Mouse (Mus musculus) heart, adult 18-20 months (tissue): ENCODE data around the gene Tgm2. TPM values are rescaled to one million over a fixed set of nuclear protein-coding genes. Genes with fewer than 3 reads are reported as not detected.

Source experiments
- DNase-seq, 2 experiments: peaks; one replicate each; pipeline ENCODE4 v3.0.0; 2021 to 2022; ENCODE audit warnings: mixed read lengths in 1 of 2
- total RNA-seq, 2 experiments: library from RNA; stranded (reverse); gene quantifications; 2 replicates each; pipeline ENCODE4 v1.2.3; 2021

Tgm2 gene
- total RNA-seq, 2 experiments from 2014 or later, result 247 to 266 TPM

DNA sequence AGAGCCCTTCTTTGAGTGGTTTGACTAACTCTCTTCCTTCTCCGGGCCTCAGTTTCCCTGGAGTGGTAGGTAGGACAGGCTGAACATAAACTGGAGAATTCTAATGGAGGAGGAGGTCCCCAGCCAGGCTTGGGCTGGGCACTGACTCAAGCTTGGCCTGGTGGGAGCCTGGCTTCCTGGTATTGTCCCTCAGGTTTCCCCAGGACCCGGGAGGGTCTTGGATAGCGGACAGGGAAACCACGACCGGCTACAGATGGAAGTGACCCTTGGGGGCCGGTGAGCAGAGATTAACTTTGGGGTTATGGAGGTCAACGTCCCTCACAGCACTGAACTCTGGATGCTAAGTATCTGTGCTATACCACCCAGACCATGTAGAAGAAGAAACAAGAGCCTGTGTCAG, 5.0 kb downstream of the Tgm2 start:
- DNase-seq, result peak; percentile 54 to 71

DNA sequence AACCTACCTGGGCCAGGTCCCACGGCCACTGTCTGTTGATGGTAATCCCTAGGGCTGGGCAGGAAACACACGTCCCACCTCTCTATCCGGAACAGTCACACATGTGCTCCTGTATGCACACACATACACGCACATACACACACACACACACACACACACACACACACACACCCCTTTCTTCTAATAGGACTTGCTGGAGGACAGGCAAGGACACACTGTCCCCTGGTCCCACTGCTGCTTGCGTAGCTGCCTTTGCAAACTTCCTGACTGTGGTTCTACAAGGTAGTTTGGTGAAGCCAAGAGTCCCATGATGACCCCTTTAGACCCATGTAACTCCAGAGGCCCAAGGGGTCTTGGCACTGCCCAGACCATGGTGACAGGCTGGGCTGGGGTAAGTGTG, 5.6 kb downstream of the Tgm2 start:
- DNase-seq, result peak in 1 of 2 experiments; percentile 52

DNA sequence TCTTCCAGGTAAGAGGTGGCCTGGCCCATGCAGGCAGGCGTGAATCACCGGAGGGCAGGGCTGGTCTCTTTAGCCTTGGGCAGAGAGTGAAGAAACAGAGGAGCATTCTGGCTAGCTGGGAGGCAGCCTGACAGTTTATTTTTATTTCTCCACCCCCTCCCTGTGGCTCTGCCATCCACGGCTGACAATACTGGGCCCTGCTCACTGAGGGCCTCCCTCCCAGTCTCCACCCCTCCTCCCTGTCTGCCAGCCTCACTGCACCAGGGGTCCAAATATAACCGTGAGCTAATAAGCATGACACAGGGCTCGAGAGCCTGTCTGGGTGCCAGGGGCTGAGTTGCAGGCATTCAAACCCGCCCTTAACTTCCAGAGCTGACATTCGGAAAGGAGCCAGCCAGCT, 6.6 kb downstream of the Tgm2 start:
- peak; percentile 86 to 93 for DNase-seq

DNA sequence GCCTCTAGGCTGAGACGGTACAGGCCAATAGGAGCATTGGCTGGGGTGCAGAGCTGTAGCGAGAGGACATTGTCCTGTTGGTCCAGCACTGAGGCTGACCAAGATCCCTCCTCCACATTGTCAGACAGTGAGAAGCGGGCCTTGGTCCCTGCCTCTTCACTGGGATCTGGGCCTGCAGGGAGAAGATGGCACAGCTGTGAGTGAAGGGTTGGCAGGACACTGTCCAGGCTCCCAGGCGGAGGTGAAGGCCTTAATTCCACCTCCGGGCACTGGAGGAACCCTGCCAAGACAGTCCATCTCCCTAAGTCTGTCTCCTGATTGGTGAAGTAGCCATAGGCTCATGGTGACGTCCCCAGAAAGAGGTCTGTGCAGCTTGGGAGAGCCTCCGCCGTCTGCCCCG, 7.5 kb downstream of the Tgm2 start:
- no peak for DNase-seq

DNA sequence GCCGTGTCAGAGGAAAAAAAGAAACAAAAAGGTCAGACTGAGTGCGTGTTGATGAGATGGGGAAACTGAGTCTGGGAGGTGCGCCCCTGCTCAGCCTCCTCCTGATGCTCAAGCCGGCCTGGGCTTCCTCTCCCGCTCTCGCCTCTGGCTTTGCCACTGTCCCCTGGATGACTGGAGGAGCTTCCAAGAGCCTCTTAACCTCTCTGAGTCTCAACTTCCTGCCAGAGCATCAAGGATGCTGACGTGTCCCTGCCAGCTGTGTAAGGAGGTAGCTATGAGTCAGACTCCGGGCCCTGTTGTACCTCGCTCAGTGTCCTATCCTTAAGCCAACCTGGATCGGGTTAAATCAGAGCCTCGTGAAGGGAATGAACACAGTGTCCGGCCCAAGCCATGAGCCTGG, 8.5 kb downstream of the Tgm2 start:
- DNase-seq, result no peak

DNA sequence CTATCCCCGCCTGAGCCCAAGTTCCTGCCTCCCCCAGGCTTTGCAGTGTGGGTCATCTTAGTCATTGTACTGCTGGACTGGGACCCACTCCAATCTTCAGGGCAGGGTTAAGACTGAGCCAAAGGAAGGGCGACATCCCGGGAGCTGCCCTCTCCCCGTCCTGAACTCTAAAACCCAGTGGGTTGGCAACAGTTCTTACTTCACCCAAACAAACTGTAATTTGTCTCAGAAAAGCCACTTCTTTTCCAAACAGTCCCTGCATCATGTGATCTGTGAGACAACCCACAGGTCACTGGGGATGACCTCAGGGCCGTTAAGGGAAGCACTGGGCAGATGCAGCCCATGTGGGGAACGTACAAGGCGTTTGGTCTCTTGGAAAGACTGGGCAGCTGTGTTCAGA, 10.0 kb downstream of the Tgm2 start:
- peak; percentile 63 to 79 for DNase-seq

DNA sequence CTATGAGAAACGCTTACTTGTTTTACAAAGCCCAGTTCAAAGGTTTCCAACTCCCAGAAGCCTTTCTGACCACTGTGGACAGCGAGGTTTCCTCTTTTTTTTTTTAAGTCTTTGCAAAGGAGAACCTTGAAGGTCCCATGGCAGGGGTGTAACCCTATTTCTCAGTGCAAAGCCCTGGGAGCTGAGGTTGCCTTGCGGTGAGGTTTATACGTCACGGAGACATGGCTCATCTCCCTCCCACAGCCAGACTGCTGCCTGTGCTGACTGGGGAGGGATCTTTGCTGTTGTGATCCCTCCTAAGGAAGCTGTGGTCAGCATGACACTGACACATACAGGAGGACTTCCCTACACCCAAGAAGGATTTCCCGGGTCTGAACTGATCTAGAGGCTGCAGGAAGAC, 13.2 kb downstream of the Tgm2 start:
- DNase-seq, result peak in 1 of 2 experiments; percentile 60

DNA sequence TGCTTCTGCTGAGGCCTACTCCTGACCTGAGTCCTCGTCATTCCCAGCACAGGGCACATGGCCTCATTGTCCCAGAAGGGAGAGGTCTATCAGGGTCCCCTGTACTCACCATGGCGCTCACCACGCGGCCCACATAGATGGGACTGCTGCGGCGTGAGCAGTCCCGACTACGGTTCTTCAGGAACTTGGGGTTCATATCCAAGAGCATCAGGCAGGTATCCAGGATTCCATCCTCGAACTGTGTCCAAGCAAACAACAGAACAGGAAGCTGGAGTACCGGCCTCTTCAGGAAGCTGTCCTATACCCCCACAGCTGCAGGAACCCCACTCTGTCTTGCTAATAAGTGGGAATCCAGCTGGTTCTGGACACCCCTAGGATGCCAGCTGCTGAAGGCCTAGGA, 13.9 kb downstream of the Tgm2 start:
- no peak for DNase-seq

DNA sequence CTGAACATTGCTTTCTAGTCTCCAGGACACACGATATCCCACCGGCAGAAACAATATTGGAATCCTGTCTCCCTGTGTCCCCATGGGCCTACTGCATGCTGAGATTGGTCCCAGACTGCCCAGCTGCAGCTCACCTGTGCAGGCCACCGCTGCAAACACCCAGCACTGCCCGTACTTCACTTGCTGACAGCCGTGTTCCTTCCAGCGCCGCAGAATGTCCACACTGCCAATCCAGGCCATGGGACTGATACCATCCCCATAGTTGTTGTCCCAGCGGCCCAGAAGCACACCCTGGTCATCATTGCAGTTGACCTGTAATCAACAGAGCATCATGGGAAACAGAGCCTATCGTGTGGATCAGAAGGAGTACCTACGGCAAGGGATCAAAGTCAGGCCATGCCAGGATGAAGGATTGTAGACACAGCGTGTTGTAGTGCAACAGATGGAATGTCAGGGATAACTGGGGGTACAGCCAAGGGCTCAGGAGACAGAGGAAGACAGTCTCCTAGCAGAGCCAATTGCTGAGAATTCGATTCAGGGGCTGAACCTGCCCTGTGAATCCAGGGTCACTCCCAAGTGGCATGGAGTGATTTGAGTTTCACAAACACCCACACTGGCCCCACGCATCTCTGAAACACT, 14.9 kb downstream of the Tgm2 start:
- DNase-seq, result no peak

DNA sequence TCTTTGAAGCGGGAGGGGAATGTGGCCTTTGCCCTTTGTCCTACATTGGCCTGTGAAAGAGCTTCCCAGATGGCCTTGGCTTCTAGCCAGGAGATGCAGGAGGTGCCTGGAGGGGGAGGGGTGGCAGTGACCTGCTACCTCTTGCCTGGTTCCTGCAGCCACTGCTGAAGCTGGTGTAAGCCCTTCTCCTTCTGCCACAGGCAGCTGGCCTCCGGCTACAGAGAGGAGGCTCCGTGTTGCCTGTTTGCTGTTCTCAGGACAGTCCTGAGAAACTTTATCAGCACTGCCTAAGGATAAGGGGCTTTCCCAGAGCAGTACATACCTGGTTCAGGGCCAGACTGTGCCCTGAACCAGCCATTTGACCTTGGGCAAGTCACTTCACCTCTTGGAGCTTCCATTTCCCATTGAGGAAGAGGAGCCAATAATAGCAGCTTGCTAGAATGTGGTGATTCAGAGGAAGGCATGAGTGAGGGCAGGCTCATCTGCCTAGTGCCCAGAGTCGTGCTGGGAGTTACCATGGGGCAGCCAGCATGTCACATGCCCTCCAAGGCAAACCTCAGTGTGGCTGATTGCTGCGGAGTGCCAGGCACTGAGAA, 15.7 kb downstream of the Tgm2 start:
- peak; percentile 83 to 89 for DNase-seq

DNA sequence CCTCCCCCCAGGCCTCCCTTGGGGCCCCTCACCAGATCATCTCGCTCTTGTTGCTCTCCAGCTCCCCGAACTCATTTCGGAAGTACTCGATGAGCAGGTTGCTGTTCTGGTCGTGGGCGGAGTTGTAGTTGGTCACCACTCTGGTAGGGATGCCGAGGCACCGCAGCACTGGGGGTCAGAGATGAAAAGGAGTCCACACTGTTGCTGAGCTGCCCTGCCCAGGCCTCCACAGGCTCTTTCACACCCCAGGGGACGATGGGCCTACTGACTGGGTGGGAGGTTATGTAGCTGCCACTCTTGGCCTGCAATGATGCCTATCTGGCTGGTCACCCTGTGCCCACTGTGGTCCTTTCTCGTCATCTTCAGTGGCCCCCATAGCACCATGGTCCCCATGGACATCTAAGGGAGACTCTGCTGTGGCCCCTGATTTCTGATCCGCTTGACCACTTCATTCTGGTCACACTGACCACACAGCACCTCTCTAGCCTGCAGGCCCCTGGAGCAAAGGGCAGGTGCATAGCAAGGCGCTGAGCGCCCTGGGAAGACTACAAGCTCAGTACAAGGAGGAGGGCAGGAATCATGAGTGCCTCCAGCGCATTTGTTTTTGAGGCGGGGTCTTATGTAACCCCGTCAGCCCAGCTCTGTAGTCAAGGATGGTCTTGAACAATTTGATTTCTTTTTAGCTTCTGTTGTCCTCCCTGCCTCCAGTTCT, 16.8 kb downstream of the Tgm2 start:
- no peak for DNase-seq

DNA sequence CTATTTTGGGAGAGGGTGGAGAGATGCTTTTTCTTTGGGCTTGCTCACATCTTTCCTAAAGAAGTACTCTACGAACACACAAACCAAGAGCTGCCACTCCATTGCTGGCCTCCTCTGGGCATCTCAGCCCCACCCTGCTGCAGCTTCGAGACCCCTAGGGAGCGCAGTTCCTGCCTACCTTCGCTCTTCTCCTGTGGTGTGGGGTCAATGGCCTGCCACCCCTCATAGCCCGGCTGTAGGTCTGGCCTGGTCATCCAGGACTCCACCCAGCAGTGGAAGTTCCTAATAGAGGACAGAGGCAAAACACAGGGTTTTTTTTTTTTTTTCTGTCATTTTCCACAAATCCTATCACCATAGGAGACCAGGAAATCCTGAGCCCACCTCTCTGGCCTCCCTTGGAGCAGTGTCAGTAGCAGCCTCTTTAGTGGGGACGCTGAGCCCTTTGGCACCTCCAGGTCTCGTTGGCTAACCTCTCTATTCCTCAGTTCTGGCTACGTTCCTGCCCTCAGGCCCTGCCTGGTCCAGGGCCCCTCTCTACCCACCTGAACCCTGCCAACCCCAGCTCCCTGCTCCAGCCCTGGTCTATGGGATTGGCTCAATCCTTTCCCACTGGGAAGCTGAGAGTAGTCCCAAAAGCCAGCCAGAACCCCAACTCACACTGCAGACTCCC, 17.6 kb downstream of the Tgm2 start:
- DNase-seq, result peak in 1 of 2 experiments; percentile 33

DNA sequence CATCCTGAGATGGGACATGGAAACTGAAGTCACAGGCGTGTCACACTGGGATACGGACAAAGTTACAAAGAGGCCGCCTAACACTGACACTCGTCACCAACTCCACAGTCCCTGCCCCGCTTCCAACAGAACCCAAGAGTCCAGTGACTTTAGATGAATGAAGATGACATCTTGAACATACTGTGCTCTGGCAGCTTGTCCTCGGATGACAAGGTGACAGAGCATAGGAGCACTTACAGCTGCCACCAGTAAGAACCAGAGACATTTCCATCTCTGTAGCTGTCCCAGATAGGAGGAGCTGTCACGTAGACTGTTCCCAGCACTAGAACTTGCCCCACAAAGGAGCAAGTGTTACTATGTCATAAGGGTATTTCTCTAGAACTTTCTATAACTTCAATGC, 18.4 kb downstream of the Tgm2 start:
- DNase-seq, result peak in 1 of 2 experiments; percentile 72

DNA sequence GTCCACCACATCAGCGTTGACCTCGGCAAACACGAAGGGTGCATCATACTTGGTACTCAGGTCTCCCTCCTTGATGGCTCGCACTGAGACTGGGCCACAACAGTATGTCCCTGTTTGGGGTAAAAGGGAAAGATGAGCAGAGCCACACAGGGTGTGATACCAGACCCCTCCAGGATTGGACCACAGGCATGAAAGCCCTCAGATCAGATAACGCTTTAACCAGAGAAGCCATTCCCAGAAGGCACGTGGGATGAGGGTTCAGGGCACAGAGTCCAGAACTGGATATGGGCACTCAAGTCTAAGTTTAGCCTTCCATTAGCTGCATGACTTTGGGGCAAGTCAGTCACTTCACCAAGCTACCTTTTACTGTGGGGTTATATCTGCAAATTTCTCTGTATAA, 19.0 kb downstream of the Tgm2 start:
- peak in 1 of 2 experiments; percentile 28 for DNase-seq

DNA sequence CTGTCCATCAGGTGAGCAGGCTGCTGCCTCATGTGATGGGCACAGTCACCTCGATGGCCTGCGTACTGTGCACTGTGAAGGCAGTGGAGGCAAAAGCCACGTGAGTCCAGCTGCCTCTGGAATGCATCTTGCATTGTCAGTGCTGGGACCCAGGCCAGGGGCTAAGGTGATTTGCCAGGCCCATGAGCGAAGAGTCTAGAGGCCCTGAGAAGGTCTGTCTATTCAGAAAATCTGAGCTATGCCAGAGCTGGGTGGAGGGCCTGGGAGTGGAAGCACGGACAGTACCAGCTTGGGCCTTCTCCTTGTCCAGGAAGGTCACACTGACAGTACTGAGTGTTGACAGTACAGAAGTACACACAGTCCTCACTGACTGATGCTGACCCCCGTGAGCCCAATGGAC, 23.4 kb downstream of the Tgm2 start:
- DNase-seq, result peak; percentile 89 to 90

DNA sequence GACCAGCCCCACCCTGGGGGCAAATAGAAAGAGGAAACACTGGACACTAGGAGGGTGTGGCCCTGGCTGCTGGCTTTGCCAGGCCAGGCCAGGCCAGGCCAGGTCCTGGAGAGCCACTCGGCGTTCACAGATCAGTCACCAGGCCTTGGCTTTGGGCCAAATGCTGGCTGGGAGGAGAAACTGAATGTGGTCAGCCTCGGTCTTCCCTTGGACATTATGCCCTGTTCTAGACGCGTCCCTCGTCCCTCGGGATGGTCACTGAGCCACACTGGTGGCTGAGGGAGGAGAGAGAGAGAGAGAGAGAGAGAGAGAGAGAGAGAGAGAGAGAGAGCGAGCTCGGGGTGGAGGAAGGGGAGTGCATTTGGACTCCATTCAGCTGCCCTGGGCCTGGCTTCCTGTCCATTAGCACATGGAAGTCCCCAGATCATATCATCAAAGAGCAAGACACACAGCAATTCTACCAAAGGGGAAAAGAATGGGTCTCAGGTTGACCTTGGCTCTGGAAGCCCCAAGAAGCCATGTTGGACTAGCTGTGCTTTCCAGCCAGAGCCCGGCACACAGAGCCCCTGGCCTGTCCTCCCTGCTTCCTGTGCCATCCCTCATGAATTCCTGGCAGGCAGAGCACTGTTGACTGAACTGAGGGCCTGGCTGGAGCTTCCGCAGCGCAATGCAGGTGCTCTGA, 24.4 kb downstream of the Tgm2 start:
- peak; percentile 90 to 91 for DNase-seq

DNA sequence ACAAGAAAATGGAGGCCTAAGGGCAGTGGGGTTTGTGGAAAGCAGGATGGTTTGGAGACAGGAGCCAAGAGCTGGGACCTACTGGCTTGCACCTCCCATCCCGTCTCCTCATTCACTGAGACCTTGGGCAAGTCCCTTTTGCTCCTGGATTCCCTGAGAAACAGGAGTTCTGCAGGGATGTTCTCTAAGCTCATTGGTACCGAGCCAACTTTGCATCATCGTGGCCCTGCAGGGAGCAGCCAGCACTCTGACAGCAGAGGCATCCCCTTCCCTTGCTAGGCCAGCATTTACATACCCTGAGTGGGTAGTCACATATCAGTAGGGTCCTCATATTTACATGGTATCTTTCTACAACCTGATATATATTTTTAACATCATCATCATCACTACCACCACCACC, 25.4 kb downstream of the Tgm2 start:
- no peak for DNase-seq

DNA sequence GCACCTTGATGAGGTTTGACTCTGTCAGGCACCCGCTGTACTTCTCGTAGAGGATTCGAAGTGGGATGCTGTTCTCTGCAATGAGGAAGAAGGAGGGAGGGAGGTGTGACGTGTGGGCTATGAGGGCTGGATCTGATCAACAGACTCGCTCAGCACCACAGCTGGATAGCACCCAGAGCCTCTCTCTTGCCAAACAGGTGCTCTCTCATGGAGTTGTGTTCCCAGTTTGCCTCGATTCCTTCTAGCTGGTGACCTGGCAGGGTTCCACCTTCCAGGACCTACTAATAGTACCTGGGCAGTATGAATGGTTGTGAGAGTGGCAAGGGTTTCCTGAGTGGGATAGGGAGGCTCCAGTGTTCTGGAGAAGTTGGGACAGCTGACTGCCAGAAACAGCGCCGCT, 26.0 kb downstream of the Tgm2 start:
- no peak for DNase-seq

DNA sequence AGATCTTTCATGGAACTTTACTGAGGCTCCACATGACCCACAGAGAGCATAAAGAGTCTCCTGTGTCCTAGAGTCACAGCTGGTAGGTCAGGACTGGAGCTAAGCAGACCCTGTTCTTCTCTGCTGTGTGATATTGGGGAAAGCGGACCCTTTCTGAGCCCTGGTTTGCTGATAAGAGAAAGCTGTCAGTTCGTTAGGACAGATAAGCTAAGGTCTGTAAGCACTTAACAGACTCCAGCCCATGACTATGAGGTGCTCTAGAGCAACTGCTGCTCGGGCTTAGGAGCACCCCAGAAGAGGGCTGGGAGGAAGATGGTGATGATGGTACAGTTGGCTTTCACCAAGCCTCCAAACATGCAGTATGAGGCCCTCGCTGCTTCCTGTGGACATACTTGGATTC, 27.1 kb downstream of the Tgm2 start:
- no peak for DNase-seq

DNA sequence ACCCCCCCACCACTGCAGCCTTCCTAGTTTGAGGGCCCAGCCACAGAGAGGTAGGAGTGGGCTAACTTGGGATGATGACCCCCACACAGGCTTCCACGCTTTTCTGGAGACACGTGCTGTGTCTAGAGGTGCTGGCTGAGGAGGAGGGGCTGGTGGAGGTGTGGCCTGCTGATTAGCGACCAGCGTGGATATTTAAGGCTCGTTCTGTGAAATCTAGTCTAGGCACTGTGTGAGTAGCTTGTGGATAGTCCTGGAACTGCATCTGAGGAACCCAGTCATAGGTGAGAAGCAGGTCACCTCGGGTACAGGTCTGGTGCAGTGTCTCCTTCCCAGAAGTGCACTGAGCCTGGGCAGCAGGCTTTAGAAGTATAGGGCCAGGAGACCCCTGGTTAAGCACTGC, 29.6 kb downstream of the Tgm2 start:
- no peak for DNase-seq

DNA sequence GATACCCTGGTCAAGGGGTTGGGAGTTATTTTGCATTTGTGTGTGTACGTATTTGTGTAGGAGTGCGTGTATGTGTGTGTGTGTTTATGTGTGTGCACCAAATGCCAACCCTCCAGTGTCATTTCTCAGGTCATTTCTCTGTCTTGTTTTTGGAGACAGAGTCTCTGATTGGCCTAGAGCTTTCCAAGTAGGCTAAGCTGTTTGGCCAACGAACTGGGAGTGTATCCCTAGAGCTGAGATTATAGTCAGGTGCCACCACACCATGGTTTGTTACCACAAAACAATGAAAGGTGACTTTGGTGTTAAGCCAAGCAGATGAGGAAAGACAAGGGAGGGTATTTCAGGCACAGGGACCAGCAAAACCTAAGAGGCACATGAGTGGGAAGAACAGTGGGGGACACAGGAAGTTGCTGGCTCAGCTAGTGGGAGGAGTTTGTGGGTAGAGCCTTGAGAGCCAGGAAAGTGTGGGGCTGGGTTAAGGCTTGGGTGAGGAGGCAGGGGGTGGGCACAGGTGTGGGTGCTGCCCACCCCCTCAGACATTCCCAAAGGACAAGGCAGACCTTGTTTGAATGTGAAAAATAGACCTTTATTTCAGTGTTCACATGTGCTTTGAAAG, 30.3 kb downstream of the Tgm2 start:
- peak in 1 of 2 experiments; percentile 30 for DNase-seq

DNA sequence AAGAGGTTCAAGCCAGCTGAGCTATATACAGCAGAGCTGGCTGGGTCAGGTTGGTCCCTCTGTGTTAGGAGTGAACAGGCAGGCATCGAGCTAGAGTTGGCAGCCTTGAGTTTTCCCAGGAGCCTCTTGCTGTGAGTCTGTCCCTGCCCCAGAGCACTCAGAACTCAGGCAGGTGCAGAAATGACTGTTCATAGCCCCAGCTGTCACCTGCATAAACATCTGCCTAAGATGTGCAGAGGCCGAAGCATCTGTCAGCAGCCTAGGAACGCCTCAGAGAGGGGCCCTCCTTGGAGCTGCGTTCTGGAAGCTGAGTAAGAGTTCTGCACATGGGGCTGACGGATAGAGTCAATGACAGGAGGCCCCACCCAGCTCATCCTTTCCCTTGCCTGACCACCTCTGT, 31.3 kb downstream of the Tgm2 start:
- DNase-seq, result peak in 1 of 2 experiments; percentile 32
